10 mouse cellular contexts compared by ENCODE assay signal in the genomic region with DNA sequence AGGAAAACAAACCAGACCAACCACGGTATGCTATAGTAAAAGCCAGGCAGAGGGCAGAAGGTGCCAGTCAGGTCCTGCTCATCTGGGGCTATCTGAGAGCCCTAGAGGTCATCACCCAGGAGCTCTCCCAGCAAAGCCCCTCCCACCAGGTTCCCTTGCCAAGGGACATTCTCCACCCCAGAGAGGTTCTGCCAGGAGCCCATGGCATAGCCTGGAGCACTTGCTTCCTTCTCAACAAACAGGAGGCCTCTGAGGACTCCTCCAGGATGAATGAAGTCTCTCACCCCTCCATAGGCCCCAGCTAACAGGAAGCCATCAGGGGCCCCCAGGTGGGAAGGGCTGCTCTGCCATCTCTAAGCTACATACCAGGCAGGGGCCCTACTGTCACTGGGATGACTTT.
DNase-seq lines count a peak whose midpoint lies in the region; ATAC-seq and TF ChIP-seq lines count a peak whose summit lies in the region.
"Had no signal": no experiment of that assay in that cellular context is flagged by ENCODE, and none has a peak within 500 bp of the region (broad histone marks: within the 10 kb centered on the region; RNA-seq: fewer than 3 reads in every experiment).

No protein-coding gene starts in this region.

- peaks cover 4% of the 10 kb centered on the region; the same call in 1 of the 2 replicates for H3K27me3 ChIP-seq in limb, embryonic 10.5 days (ENCODE audit: low read depth, poor library complexity, severe bottlenecking)
- no peaks in the 10 kb centered on the region for H3K27me3 ChIP-seq in small intestine, adult 2 months (ENCODE audit: control insufficient read depth, insufficient read depth, low read length)
- H3K27me3 ChIP-seq in forebrain, embryonic 11.5 days (ENCODE audit: control insufficient read depth, insufficient read depth, low read length): no peaks in the 10 kb centered on the region

- no peak overlapping the region for H3K4me3 ChIP-seq in layer of hippocampus, adult 2 months
- H3K4me3 ChIP-seq in limb, embryonic 10.5 days: no peak overlapping the region
- no peak overlapping the region for H3K4me3 ChIP-seq in small intestine, adult 2 months (ENCODE audit: low read depth, low read length)
- H3K4me3 ChIP-seq in forebrain, embryonic 11.5 days (ENCODE audit: low read depth, low read length): no peak overlapping the region

- TF ChIP-seq CTCF in layer of hippocampus, adult 2 months (conservative IDR thresholded peaks at IDR 0.05): no peak
- no peak for TF ChIP-seq CTCF in small intestine, adult 2 months (IDR thresholded peaks at IDR 0.05; ENCODE audit: extremely low read depth, insufficient read length, insufficient replicate concordance, low read depth, low read length)

- no peaks in the 10 kb centered on the region for H3K36me3 ChIP-seq in limb, embryonic 10.5 days
- no peaks in the 10 kb centered on the region for H3K36me3 ChIP-seq in small intestine, adult 2 months (ENCODE audit: control insufficient read depth, insufficient read depth, low read length)
- no peaks in the 10 kb centered on the region; the same call in 1 of the 2 replicates for H3K36me3 ChIP-seq in forebrain, embryonic 11.5 days (ENCODE audit: control insufficient read depth, insufficient read depth, low read length)

- TF ChIP-seq POLR2A in small intestine, adult 2 months (IDR thresholded peaks at IDR 0.05; ENCODE audit: low read depth, low read length): no peak

- H3K4me1 ChIP-seq in limb, embryonic 10.5 days: peaks cover 61% of the 10 kb centered on the region
- peaks cover 34% of the 10 kb centered on the region for H3K4me1 ChIP-seq in small intestine, adult 2 months (ENCODE audit: control insufficient read depth, insufficient read depth, insufficient read length, low read length)
- H3K4me1 ChIP-seq in forebrain, embryonic 11.5 days (replicated peaks; ENCODE audit: control insufficient read depth, insufficient read depth, low read length): no peaks in the 10 kb centered on the region

- no peak for ATAC-seq in cerebellum, adult (ENCODE audit: insufficient number of reproducible peaks, low FRiP score, low TSS enrichment)
- ATAC-seq in forebrain, embryonic 11.5 days (replicated peaks; ENCODE audit: low FRiP score): no peak
- ATAC-seq: hindbrain, postnatal 0 days had no signal

- H3K27ac ChIP-seq in layer of hippocampus, adult 2 months: peak overlapping the region; percentile 36; the same call in 1 of the 2 replicates
- H3K27ac ChIP-seq in limb, embryonic 10.5 days: peak overlapping the region; percentile 56
- 0 out of 2 replicates have a peak overlapping the region, but pooled peaks have one; percentile 12 for H3K27ac ChIP-seq in small intestine, adult 2 months (ENCODE audit: insufficient read depth, low read depth, low read length)
- no peak overlapping the region for H3K27ac ChIP-seq in forebrain, embryonic 11.5 days (ENCODE audit: low read depth, low read length)
- H3K27ac ChIP-seq: hindbrain, postnatal 0 days had no signal

- no peak overlapping the region for H3K4me2 ChIP-seq in forebrain, embryonic 11.5 days (ENCODE audit: low read depth, low read length, severe bottlenecking)

- DNase-seq in adrenal gland, postnatal 10 days: peak; percentile 71
- DNase-seq in adrenal gland, postnatal 25 days: no peak
- DNase-seq in layer of hippocampus, adult 2 months (ENCODE audit: low spot score in 2 of 2): no peak
- DNase-seq in layer of hippocampus, adult 18-20 months (ENCODE audit: low spot score in 2 of 2): no peak
- no peak for DNase-seq in limb, embryonic 10.5 days (ENCODE audit: low spot score)
- no peak for DNase-seq in forebrain, embryonic 11.5 days (ENCODE audit: low spot score)
- DNase-seq: gastrocnemius, postnatal 10 days had no signal

- H3K9ac ChIP-seq in forebrain, embryonic 11.5 days (ENCODE audit: low read length): no peak overlapping the region

- 41% methylated on average over 1 of the region's 1 CpGs for WGBS in limb, embryonic 10.5 days
- WGBS in small intestine, adult 2 months: 15% methylated on average over 1 of the region's 1 CpGs
- WGBS in forebrain, embryonic 11.5 days: 84% methylated on average over 1 of the region's 1 CpGs

- H3K9me3 ChIP-seq in limb, embryonic 10.5 days (replicated peaks): no peaks in the 10 kb centered on the region
- H3K9me3 ChIP-seq in forebrain, embryonic 11.5 days (ENCODE audit: control insufficient read depth, low read length): no peaks in the 10 kb centered on the region
